Mouse (Mus musculus) cerebellum, adult 11 months (tissue): ENCODE measurements around the gene D17Wsu92e.

Experiments
- DNase-seq: peaks from one replicate; pipeline ENCODE4 v3.0.0; 2022

Gene D17Wsu92e

DNA sequence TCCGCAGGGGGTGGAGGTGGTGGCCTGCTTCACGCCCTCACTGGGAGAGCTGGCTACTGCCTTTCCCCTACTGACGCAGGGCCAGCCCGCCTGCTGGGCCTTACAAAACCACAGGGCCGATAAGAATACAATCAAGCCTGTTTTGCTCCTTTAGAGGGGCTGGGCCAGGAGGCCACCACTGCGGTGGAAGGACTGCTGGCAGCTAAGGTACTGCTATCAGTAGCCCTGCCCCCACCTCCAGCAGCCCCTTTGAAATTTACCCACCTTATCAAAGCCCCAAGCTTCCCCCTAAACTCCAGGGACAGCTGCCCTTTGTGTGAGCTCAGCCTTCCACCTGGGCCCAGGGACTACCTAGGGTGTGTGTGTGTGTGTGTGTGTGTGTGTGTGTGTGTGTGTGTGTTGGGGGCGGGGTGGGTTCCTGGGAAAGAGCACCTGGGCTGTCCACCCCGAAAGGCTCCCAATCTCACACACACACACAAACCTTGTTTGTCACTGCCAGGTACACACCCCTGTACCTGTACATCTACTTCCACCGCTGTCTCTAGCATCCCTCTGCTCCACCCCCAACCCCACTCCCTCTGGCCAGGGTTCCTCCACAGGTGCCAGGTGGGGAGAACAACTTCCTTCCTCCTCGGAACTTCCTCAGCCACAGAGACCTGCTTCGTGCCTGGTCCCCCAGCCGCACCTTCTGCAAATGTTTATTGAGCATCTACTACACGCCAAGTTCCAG, 85.9 kb downstream of the D17Wsu92e start:
- DNase-seq = no peak

DNA sequence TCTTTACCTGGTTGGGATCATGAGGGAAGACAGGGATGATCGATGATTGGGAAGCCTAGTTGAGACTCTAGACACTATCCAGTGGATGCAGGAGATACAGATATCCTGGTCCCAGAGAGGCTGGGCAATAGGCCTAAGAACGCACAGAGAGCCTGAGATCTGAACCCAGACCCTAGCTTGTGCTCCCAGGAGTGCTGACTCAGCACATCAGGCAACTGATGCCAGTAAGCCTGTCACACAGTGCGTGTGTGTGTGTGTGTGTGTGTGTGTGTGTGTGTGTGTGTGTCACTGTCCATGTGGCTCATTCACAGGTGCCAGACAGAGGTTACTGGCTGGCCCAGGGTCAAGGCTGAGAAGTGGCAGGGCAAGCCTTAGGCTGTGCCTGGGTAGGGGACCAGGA, 87.8 kb downstream of the D17Wsu92e start:
- DNase-seq = no peak

DNA sequence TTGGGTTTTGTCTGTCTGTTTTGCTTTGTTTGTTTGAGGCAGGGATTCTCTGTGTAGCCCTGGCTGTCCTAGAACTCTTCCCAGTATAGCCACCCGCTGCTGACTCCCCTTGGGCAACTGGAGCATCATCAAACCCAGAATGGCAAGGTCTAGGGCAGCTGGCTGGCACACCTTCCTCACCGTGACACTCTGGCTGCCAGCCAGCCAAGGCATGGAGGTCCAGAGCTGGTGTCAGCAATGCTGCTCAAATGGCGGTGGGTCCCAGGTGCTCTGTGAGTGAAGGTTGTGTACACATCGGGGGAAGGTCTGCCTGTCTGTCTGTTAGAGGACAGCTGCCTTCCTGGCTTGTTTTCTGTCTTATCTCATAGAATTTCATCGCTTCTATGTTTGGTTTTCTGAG, 88.3 kb downstream of the D17Wsu92e start:
- DNase-seq = no peak

DNA sequence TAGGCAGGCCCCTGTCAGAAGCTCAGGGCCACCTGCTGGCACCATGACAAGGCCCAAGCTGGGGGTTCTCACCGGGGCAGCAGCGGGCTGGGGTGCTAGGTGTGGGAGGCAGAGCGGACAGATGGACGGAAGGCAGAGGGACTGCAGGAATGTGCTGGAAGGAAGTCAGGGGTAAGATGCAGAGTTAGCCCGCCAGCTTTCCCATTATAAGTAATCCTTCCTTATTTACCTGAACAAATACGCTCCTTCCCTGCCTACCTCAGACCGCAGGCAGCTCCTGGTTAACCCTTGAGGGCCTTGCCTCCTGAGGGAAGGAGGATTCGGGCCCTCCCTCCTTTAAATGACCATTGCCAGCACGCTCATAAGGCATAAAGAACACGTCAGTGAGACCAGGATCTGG, 91.7 kb downstream of the D17Wsu92e start, which contains the start of gene Spdef:
Gene Spdef, minus strand, starts transcription at position 186 of the 400 bp plus-strand sequence.
- DNase-seq = no peak

DNA sequence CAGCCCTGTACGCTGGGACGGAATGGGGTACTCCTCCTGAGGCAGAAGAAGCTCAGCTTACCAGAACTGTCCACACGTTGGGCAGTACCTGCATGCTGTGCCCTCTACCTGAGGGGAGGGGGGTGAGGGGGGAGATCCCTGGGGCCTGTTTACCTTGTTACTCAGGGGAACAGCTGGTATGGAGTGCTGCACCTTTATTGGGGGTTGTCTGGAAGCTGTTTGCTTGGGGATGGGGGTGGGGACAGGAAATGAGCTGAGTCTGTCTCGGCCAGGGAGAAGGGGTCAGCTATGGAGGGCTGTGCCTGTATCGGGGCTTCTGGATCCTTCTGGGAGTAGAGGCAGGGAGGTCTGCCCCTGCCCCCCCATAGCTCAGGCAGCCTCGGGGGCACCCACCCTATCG, 93.9 kb downstream of the D17Wsu92e start:
- DNase-seq = no peak

- no peak for DNase-seq
Observed at GRCm38 (mm10) chr17:27725412-27725811, 95.0 kb downstream of the D17Wsu92e start.

DNA sequence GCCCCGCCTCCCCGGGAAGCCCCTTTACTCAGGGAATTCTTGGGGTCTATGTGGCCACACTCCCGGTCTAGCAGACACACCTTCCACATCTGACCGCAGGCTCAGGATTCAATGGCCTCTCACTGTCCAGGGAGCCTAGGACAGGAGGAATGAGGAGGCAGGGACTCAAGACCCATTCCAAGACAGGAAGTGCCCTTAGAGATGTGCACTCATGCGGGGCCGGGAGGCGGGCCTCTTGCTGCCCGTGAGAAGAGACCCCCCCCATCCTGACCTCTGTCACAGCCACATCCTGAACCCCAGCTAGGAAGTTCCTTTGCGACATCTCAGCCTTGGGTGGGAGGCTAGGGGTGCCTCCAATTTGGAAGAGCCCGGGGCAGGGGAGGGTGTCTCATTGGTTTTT, 95.4 kb downstream of the D17Wsu92e start:
- no peak for DNase-seq

- DNase-seq = no peak
Observed at GRCm38 (mm10) chr17:27724327-27724726, 96.1 kb downstream of the D17Wsu92e start.

DNA sequence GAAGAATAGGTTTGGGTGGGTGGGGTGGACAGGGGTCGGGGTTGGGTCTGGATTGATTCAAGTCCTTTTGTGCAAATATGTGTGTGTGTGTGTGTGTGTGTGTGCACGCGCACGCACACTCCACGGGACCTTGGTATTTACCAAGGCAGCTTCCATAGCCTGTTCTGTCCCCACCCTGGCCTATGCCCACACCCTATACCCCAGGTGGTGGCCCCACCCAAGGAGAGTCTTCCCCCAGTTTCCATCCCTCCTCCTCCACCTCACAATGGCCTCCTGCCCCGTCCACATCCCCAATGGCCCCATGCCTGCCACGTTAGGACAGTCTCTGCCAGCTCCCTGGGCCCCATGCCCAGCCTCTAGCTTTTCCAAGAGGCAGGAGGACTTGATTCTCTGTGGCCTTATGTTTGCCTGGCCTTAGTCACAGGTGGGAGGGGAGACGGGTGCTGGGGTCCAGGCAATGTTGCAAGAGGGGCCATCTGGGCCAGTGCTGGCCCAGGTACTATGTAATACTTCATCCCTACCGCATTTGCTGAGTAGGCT, 99.3 kb downstream of the D17Wsu92e start:
- peak; percentile 83 for DNase-seq

- no peak for DNase-seq
Observed at GRCm38 (mm10) chr17:27720326-27720725, 100.1 kb downstream of the D17Wsu92e start.

- DNase-seq = no peak
Observed at GRCm38 (mm10) chr17:27719663-27720062, 100.8 kb downstream of the D17Wsu92e start.

GRCm38 (mm10) chr17:27718250-27718649, 102.2 kb downstream of the D17Wsu92e start:
- no peak for DNase-seq

DNA sequence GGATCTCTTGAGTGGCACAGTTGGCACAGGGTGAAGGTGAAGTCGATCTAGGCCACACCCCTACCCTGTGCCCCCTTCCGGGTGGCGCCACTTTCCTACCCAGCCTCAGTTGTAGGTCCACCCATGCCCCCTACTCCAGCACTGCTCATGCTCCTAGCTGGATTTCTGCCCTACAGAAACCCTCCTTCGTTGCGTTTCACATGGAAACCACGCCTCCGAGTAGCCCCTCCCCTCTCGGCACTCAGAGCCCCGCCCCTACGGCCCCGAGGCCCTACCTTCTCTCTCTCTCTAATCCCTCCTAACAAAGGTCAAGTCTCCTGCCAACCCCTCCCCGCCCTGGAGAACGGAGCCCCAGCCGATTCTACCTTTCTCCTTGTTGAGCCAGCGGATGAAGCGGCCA, 103.6 kb downstream of the D17Wsu92e start:
- no peak for DNase-seq

DNA sequence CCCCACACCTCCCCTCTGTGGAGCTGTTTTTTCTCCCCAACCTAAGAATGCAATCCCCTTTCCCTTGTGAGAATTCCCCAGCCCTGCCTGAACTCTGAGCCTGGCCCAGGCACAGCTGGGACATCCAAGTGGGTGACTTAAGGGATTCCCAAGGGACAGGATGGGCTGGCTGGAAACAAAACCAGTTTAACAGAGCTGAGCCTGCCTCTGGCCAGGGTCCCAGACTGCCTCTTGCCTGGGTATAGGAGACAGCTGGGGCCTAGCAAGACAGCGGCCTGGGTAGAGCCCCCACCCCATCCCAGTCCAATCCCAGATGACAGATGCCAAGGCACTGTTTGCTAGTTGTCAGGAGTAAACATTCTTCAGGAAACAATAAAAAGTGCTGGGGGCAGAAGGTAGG, 107.6 kb downstream of the D17Wsu92e start:
- no peak for DNase-seq

GRCm38 (mm10) chr17:27709650-27710049, 110.8 kb downstream of the D17Wsu92e start:
- DNase-seq = no peak

DNA sequence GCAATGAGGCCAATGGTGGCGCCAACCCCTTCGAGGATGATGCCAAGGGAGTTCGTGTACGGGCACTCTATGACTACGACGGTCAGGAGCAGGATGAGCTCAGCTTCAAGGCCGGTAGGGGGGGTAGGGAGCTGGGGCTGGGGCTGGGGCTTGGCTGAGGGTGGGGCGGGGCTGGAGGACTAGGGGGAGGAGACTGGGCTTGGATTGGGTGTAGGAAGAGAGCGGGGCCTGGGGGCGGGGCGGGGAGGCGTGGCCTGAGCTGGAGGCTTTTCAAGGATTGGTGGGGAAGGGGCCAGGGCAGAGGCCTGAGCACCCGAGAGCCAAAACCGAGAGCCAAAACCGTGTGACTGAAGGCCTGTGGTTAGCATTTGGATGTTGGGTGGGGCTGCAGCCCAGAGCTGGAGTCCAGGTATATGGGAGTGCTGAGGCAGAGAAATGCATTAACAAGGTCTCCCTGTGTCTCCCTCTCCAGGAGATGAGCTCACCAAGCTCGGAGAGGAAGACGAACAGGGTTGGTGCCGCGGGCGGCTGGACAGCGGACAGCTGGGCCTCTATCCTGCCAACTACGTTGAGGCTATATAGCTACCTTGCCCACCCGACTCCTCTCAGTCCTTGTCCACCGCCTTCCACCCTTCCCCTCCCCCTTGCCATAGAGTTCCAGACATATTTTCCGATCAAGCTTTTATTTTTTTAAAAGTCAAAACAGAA, 112.3 kb downstream of the D17Wsu92e start:
- no peak for DNase-seq

DNA sequence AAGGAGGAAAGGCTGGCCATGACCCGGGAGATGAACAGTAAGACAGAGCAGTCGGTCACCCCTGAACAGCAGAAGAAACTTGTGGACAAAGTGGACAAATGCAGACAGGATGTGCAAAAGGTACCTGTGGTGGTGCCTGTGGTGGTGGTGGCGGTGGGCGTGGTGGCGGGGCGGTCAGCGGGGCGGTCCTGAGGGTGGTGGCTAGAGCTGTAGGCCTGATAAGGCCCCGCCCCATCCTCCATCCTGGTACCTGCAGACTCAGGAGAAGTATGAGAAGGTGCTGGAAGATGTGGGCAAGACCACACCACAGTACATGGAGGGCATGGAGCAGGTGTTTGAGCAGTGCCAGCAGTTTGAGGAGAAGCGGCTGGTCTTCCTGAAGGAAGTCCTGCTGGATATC, 114.8 kb downstream of the D17Wsu92e start:
- no peak for DNase-seq

DNA sequence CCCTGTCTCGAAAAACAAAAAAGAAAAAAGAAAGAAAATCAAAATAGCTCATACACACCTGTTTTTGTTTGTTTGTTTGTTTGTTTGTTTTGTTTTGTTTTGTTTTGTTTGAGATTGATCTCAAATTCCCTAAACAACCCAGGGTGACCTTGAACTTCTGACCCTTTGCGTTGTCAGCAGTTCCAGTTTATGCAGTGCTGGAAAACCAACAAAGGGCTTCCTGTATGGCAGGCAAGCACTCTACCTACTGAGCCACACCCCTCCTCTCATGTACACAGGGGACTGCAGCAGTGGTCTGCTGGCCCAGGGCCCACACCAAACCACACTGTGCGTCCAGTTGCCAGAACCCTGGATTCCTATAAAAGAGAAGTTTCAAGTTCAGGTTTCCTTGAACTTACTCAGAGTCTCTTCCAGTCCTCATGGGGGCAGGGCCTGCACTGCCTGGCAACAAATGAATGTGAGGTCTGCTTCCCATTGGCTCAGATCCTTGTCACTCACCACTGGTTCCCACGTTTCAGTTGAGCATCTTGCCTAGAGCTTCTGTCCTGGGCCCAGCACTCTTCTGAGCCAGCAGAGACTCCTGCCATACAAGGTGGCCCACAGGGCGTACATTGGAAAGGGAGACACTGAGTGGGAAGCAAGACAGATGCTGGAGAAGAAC, 116.4 kb downstream of the D17Wsu92e start:
- no peak for DNase-seq

- peak; percentile 63 for DNase-seq
Observed at GRCm38 (mm10) chr17:27702518-27702917, 117.9 kb downstream of the D17Wsu92e start.

DNA sequence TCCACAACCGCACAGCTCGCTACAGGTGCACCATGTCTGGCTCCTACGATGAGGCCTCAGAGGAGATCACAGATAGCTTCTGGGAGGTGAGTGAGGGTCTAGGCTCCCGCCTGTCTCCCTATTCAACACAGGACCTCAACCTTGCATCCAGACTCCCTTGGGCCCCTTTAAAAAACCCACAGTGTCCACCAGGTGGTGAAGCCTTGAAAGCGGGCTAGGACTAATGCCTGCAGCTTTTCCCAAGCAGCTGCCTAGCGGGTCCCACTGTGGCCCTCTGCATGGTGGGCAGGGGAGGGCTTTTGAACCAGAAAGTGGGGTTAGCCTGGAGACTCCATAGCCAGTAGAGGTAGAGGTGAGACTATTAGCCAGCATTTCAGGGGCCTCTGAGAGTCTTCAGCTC, 118.6 kb downstream of the D17Wsu92e start:
- no peak for DNase-seq
